Mouse (Mus musculus) CD4-positive helper T cell, adult 2 months (primary cell): Measurements from ENCODE around the gene Snapc2.

ENCODE experiments used
- DNase-seq: peaks from one replicate; pipeline ENCODE4 v3.0.0-alpha.2; 2012; ENCODE audit warnings: low read depth, missing footprints, low spot score

The Snapc2 gene

DNA sequence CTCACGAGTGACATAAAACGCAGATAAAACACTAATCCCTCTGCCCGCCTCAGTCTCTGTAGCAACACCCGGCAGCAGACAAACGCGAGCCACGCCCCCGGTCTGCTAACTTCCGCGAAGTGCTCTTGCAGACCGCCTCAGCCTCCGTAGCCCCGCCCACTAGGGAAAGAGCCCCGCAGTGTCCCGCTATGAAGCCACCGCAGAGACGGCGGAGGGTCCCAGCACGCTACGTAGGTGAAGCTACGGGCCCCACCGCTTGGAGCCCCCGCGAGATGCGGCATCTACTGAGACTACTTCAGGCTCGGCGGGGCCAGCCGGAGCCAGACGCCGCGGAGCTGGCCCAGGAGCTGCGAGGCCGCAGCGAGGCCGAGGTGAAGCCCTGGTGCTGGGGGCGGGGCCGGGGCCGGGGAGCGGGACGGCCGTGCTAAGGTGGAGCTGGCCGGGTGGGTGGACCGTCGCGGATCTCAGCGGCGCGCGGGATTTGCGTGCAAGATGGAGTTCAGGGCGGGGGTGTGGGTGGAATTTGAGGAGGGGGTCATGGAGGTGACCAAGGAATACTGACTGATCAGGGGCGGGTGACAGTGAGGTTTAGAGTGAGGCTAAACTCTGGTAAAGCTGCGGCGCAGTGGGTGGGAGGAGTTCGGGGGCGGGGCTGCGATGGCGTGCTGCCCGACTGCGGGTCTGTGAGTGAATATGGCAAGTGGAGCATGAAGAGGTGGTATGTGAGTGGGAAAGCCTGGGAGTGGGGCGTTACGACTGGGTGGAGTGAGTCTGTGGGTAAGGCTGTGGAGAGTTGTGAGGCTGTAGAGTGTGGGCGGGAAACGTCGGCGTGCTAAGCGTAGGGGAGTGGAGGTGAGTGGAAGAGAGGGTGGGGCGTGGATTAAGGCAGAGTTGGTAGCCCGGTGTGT, at the start of gene Snapc2:
Gene Snapc2, plus strand, starts transcription at position 147 of the 908 bp plus-strand sequence.
- DNase-seq: peak; percentile 95

DNA sequence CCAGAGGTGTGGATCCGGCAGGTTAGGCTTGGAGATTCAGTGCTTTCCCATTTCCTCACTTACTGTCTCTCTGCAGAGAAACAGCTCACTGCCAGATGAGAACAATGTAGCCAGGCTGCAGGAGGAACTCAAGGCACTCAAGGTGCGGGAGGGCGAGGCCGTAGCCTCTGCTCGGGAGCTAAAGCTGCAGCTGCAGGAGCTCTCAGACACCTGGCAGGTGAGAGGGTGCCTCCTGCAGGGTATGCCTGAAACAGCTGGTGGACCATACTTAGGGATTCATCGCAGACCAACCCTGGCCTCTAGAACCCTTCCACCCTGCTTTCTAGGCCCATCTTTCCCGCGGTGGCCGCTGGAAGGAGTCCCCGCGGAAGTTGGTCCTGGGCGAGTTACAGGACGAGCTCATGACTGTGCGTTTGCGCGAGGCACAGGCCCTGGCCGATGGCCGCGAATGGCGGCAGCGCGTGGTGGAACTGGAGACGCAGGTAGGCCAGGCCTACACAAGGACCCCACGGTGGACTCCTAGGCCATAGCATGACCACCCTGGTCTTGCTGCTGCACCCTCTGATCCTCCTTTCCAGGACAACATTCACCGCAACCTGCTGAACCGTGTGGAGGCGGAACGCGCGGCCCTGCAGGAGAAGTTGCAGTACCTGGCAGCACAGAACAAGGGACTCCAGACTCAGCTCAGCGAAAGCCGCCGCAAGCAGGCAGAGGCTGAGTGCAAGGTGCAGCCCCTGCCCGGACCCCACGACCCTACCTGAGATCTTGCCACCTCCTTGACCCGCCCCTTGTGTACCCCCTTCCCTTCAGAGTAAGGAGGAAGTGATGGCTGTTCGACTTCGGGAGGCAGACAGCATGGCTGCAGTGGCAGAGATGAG, 47.4 kb upstream of the Snapc2 start:
- no peak for DNase-seq

GRCm38 (mm10) chr8:4206182-4207015, 46.5 kb upstream of the Snapc2 start:
- DNase-seq: no peak

GRCm38 (mm10) chr8:4207016-4207350, 45.9 kb upstream of the Snapc2 start:
- DNase-seq: no peak

DNA sequence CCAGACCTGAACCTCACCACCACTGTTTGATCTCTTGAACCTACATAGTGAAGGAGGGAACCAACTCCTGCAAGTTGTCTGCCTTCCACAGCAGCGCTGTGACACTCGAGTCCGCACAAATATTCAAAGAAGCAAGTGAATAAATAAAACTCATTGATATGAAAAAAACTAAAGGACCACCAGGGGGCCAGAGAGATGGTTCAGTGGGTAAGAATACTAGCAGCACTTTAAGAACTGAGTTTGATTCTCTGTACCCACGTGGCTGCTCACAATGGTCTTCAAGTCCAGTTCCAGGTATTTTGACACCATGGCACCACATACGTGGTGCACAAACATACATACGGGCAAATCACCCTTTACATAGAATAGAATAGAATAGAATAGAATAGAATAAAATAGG, 41.8 kb upstream of the Snapc2 start:
- no peak for DNase-seq

DNA sequence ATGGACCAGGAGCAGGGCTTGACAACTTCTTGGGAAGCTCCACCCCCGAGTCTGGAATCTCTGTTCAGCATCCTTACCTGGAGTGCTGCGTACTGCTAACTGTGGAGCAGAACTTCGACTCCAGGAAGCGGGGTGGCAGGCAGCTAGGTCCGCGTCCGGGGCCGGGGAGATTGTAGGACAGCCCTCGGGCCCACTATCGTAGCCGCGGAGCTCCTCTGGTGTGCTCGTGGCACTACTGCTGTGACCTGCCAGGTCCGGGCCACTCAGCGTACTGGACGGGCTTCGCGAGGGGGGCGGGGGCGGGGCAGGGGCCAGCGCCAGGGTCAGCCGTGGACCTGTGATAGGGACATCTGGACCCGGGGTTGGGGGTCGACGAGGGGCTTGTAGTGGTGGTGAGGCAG, 40.1 kb upstream of the Snapc2 start:
- DNase-seq: peak; percentile 30

DNA sequence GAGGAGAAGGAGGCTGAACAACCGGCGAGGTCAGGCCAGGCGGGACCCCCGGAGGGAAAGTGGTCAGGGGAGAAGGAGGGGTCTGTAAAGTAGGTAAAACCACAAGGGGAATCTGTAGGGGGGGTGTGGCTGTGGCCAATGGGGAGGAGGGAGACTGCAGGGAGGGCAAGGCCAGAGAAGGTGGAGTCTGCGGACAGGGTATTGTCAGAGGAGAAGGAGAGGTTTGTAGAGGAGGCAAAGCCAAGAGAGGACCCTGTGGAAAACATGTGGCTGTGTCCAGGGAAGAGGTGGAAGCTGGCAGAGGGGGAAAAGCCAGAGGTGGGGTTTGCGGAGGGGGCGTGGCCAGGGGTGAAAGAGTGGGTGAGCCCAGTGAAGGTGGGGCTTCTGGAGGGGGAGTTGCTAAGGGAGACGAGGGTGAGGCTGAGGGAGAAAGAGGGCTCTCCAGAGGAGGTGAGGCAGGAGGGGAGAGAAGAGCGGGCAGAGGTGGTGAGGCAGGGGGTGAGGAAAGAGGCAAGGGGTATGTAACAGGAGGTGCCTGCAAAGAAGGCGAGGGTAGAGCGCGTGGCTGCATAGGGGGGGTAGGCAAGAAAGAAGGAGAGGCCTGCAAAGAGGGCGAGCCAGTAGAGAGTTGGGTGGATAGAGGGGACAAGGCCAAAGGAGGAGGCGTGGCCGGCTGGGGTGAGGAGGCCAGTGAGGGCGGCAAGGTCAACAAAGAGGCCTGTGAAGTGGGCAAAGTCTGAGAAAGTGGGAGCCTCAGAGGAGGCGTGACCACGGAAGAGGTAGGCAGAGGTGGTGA, 39.5 kb upstream of the Snapc2 start:
- peak; percentile 51 for DNase-seq

DNA sequence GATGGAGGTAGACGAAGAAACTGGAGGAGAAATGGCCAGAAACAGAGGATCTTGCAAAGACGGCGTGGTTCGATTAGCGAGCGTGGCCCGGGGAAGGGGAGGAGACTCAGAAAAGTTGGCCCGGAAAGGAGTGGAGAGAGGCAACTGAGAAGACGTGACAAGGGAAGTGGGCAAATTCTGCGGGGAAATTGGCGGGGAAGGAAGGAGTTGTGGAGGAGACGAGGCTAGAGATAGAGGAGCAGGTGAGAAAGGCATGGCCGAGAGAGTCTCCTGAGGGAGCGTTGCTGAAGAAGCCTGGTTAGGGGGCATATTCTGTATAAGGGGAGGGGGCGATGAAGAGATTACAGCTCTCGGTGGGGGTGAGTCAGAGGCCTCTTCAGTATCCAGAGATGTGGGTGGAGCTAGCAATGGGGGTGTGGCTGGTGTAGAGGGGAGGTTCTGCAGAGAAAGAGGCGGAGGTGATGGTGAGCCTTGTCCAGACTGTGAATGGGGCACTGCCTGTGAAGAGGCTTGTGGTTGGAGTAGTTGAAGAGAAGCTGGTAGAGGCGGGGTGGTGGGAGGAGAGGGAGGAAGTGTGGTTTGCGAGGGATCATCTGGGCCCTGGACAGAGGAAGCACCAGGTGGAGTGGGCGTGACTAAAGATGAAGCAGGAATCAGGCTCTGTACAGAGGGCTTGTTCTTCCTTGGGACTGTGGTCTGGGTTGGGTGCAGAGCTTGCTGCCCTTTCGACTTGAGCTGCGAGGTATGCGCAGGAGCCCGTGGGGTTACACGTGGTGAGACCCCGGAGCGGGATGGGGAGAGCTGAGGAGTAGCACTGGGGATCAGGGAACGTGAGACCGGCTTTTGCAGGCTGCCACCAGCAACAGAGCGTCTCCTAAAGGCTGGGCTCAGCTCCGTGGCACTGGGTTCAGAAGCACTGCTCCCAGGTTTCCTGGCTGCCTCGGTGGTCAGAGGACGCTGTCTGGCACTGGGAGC, 38.6 kb upstream of the Snapc2 start:
- peak; percentile 84 for DNase-seq

DNA sequence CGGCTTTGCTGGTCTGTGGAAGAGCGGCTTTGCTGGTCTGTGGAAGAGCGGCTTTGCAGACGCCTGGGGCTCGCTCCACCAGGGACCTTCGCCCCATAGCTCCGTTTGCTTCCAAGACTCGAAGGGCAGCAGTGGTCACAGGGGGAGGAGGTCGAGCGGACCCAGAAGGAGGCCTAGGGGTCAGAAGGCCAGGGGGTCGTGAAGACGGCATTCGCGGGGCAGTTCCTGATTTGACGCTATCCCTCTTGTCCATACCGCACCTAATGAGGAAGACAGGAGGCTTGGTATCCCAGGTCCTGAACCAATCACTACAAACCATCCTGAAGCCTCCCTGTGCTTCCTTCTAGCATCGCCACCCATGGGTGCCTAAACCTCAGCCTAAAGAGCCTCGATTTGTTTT, 36.6 kb upstream of the Snapc2 start:
- DNase-seq: no peak

GRCm38 (mm10) chr8:4216791-4217621, 35.9 kb upstream of the Snapc2 start, which contains the start of gene Prr36:
Prr36 (minus strand) TSS chr8:4217459.
- DNase-seq: peak; percentile 22

DNA sequence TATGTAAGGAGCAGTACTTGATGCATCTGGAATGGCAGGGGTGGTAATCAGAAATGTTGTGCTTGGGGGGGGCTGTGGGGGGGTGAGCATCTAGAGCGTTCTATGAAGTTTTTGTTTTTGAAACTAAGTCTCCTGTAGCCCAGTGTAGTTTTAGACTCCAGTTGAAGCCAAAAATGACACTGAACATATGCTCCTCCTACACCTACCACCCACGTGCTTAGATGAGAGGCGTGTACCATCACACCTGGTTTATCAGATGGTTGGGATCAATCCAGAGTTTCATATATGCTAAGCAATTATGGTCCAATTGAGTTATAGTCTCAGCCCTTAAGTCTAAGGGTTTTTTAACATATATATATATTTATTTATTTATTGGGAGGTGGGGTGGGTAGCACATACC, 33.3 kb upstream of the Snapc2 start:
- DNase-seq: no peak

DNA sequence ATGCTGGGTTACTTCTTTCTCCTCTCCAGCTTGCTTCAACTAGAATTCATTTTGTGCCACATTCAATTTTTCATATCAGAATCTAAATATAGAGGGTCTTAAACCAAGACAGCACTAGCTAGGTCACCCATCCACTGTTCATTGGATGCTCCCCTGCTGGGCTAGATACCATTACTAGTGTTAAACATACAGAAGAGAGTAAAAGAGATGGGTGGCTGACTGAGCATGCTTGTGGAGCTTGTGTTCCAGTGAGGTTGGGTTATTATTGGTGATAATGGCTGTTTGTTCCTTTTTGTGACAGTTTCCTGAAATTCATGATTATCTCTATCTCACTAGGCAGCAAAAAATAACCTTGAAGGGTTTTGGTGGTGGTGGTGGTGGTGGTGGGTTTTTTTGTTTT, 30.8 kb upstream of the Snapc2 start:
- no peak for DNase-seq

DNA sequence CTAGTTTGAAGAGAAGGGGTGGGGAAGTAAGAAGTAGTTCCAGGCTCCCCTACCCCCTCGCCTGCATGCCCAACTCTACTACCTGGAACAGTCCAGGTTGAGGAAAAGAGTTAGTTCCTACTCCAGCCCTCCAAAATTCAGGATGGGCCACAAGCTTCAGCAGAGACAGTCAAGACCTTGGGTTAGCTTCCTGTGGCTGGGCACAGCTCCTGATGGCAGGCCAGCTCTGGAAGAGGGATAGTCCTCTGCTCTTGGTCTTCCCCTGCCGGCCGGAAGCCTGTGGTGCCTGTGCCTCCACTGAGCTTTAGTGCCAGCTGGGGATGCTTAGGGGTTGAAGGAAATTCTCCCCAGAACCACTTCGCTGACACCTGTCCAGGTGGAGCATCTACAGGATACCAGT, 26.6 kb upstream of the Snapc2 start:
- no peak for DNase-seq

DNA sequence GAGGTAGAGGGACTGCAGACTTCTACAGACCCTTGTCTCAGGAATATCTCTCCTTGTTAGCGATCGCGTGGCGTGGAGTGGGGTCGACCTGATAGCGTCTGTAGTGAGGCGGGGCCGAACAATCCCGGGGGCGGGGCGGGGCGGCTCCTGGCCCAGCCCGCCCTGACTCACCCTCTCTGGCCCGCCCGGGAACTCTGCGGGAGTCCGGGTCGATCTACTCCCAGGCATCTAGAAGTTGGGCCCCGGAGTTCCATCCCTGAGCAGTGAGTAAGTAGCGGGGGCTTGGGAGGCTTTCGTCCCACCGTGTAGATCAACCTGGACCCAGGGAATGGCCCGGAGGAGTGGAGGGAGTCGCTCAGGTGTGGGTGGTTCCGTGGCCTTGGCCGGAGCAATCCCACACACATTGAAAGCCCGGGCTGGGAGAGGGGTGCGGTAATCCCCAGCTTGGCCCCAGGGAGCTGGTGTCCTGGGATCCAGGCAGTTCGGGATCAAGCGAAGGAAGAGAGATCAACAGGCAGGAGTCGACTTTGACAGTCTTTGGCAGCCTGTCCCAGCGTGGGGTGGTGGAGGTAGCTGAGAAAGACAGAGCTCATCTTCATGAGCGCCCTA, 26.0 kb upstream of the Snapc2 start, which contains the start of gene Lrrc8e:
Gene Lrrc8e, plus strand, starts transcription at position 89 of the 609 bp plus-strand sequence.
- DNase-seq: no peak

GRCm38 (mm10) chr8:4227919-4228318, 25.0 kb upstream of the Snapc2 start:
- no peak for DNase-seq

GRCm38 (mm10) chr8:4229784-4230183, 23.1 kb upstream of the Snapc2 start:
- DNase-seq: no peak

GRCm38 (mm10) chr8:4230612-4231351, 22.1 kb upstream of the Snapc2 start:
- no peak for DNase-seq
